Mouse (Mus musculus) bone marrow, adult 2 months (tissue): ENCODE measurements at regions not wholly inside any gene's neighbourhood (a gene's known extent, or its start where the extent isn't known, plus 50 kb on each side); places are given as distances from the start of the nearest gene placed in this dataset.
"Not testable (repeated sequence)": the region's sequence is repeated elsewhere in the genome, so short reads cannot be mapped to it uniquely, and the experiment has no call there.

Experiments
- CTCF ChIP-seq: fragments of 200-500 bp; IDR thresholded peaks from 2 replicates; pipeline ENCODE4 v1.5.1; 2011; ENCODE audit warnings: low read length, control low read depth; ENCODE audit not compliant: control insufficient read depth, insufficient read depth
- POLR2A ChIP-seq: fragments of 200-500 bp; IDR thresholded peaks from 2 replicates; pipeline ENCODE4 v1.6.1; 2011; ENCODE audit warnings: low read depth, mild to moderate bottlenecking, control low read depth, low read length, borderline replicate concordance; ENCODE audit not compliant: control insufficient read depth

DNA sequence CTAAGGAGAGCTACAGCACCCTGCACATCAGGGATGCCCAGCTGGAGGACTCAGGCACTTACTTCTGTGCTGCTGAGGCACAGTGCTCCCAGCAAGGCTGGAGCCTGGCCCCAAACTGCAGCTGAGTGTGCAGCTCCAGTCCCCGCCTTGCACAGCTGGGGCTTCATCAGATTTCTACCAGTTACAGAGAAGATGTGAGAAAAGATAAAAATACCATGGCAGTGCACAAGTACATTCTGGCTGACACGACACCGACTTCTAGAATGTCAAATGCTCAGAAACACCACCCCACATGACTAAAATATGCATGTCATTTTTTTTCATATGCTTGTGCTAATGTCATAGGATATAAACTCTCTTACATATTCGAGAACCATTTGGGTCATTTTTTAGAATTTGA lies 569.8 kb downstream of the Dad1 start:
- not testable (repeated sequence) for TF ChIP-seq POLR2A, CTCF
